Mouse (Mus musculus) cerebellum, adult 9-10 months (tissue): ENCODE results near the gene Noxo1.
"Not testable (repeated sequence)": the region's sequence is repeated elsewhere in the genome, so short reads cannot be mapped to it uniquely, and the experiment has no call there.

Source experiments
- DNase-seq: peaks from one replicate; pipeline ENCODE4 v3.0.0; 2022

Gene Noxo1

GRCm38 (mm10) chr17:24721383-24721955 is 25.4 kb downstream of the Noxo1 start:
- not testable (repeated sequence) for DNase-seq

DNA sequence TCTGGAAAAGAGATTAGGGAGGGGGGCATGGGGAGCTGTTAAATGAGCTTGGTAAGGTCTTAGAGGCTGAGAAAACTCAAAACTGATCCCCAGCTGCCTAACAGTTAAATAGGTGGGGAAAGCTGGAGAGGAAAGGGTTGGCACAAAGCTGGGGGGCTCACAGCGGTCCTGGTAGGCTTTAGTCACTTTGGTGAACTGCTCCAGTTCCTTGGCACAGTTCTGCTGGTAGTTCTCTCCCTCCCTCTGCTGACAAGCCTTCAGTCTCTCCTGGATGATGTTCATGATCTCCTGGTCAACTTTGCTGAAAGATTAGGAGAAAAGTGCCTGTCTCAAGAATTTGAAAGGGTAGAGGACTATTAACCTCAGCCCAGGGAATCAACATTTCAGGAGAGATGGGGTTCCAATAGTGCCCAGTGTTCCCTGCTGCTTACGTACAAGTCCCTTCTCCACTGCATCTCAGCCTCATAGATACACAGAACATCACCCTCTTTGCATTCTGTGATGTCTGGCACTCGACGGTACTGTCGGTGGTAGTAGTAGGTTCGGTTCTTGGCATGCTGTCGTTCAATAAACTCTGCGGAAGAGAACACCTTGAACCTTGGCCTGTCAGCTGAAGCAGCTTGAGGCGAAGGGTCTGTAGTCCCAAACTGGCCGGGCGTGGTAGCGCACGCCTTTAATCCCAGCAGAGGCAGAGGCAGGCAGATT is 26.3 kb downstream of the Noxo1 start:
- DNase-seq = no peak

DNA sequence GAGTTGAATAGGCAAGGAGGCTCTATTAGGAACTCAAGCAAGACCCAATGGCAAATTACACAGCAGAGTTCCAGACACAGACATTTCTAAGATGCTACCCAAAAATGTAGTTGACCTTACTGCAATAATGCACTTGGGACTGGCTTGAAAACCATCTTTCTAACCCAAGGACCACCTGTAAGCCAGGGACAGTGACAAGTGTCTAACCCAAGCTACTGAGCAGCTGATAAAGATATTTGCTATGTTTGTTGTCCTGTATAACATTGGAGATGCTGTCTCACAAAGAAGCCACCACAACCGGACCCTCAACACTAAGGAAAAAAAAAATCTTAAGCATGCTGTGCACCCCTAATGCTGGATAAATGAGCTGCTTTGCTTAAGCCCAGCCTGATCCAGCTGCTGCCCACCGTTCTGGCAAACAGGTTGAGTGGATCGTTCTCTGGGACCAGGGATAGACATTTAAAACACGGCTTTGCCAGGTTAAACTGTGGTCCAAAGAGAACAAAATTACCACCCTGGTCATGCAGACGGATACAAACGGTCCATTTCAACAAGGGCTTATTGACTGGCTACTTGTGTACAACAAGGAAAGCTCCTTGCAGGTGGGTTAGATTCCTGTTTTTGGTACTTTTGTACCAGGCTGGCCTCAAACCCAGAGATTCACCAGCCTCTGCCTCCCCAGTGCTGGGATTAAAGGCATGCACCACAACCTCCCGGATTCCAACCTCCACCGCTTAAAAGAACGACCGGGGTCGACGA is 27.3 kb downstream of the Noxo1 start:
- no peak for DNase-seq

- DNase-seq = no peak
These were observed 27.8 kb downstream of the Noxo1 start for GRCm38 (mm10) chr17:24723881-24724180.

- peak; percentile 97 for DNase-seq
These were observed 28.1 kb downstream of the Noxo1 start, which contains the start of gene Ndufb10 for GRCm38 (mm10) chr17:24724184-24724583. Gene Ndufb10, minus strand, starts transcription at chr17:24724478.

DNA sequence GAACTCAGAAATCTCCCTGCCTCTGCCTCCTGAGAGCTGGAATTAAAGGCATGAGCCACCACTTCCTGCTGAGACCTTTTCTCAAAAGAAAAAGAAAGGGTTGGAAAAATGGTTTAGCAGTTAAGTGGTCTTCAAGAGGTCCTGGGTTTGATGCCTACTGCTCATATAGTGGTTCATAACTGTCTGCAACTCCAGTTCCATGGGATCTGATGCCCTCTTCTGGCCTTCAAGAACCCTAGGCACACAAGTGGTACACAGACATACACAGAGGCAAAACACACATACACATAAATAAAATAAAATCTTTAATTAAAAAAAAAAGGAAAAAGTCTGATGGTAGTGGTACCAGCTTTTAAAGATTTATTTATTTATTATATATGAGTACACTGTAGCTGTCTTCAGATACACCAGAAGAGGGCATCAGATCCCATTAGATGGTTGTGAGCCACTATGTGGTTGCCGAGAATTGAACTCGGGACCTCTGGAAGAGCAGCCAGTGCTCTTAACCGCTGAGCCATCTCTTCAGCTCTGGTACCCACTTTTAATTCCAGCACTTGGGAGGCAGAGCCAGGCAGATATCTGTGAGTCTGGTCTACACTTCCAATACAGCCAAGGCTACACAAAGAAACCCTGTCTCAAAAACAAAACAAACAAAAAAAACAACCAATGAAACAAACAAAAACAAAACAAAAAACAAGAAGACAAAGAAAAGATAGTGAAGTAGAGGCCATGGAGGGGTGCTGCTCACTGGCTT is 29.8 kb downstream of the Noxo1 start:
- no peak for DNase-seq

GRCm38 (mm10) chr17:24727618-24728017 is 31.6 kb downstream of the Noxo1 start, which contains the start of gene Rpl3l:
Gene Rpl3l, plus strand, starts transcription at chr17:24727820.
- no peak for DNase-seq

DNA sequence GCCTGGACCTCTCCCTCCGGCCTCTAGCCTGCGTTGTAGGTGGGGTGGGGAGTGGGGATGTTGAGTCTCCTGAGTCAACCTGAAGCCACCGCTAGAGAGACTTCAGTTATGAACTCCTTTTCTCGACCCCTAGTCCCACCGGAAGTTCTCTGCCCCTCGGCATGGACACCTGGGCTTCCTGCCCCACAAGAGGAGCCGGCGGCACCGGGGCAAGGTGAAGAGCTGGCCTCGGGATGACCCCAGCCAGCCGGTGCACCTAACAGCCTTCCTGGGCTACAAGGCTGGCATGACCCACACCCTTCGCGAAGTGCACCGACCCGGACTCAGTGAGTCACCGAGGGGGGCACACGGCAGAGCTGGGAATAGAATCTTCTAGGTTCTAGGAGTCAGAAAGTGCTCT is 32.1 kb downstream of the Noxo1 start:
- DNase-seq = no peak

DNA sequence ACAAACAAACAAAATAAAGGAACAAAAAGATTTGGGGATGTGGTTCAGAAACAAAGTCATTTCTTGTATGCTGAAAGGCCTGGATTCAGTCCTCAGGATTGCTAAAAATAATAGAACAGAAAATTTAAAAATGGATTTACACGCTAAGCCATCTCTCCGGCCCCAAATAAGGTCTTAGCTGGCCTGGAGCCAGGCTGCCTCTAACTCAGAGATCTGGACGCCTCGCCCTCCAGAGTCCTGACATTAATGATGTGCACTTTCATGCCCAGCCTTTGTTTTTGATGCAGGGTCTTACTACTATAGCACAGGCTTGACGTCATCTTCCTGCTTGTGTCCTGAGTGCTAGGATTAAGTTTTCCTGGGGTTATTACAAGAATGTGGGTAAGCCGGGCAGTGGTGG is 33.0 kb downstream of the Noxo1 start:
- DNase-seq = no peak

GRCm38 (mm10) chr17:24730787-24731186 is 34.8 kb downstream of the Noxo1 start:
- no peak for DNase-seq

- DNase-seq = no peak
These were observed 36.4 kb downstream of the Noxo1 start for GRCm38 (mm10) chr17:24732233-24732935.

DNA sequence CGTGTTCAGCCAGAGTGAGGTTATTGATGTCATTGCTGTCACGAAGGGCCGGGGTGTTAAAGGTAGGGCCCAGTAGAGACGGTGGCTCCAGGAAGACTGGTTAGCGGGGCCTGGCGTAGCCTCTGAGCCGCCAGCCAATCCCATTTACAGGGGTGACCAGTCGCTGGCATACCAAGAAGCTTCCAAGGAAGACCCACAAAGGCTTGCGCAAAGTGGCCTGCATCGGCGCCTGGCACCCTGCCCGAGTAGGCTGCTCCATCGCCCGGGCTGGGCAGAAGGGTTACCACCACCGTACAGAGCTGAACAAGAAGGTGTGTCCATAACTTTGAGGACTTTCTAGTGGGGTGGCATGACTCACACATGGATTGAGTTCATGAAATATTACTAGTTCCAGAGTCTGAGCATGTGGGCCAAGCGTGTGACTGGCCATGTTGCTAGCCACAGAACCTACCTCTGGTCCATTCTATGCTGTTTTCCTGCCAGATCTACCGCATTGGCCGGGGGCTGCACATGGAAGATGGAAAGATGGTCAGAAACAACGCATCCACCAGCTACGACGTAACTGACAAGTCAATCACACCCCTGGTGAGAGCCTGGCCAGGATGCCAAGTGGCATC is 37.5 kb downstream of the Noxo1 start:
- no peak for DNase-seq

DNA sequence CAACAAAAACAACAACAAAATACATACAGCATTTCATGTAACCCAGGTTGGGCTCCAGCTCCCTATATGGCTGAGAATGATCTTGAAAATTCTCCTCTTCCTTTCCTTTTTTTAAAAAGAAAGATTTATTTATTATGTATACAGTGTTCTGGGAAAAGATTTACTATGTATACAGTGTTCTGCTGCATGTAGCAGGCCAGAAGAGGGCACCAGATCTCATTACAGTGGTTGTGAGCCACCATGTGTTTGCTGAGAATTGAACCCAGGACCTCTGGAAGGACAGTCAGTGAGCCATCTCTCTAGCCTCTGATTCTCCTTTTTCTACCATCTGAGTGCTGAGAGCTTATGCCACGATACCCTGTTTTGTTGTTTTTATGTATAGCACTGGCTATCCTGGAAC is 38.5 kb downstream of the Noxo1 start:
- DNase-seq = no peak

DNA sequence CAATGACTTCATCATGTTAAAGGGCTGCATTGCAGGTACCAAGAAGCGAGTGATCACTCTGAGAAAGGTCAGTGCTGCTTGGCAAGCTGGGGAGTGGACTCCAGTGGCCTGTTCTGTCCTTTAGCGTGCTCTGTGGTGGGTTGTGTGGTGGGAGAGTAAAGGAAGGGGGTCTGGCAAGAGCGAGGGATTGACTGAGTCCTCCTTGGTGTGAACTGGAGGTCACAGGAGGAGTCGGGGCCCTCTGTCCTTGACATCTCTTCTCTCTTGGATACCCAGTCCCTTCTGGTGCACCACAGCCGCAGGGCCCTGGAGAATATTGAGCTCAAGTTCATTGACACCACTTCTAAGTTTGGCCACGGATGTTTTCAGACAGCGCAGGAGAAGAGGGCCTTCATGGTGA is 39.4 kb downstream of the Noxo1 start:
- no peak for DNase-seq

- DNase-seq = peak; percentile 96
These were observed 40.5 kb downstream of the Noxo1 start, which contains the start of gene Msrb1 for GRCm38 (mm10) chr17:24736330-24737051. Gene Msrb1, plus strand, starts transcription at chr17:24736642.

- DNase-seq = no peak
These were observed 41.2 kb downstream of the Noxo1 start for GRCm38 (mm10) chr17:24737135-24737810.

GRCm38 (mm10) chr17:24738238-24738637 is 42.2 kb downstream of the Noxo1 start:
- DNase-seq = no peak

GRCm38 (mm10) chr17:24739926-24740325 is 43.9 kb downstream of the Noxo1 start:
- DNase-seq = no peak

GRCm38 (mm10) chr17:24742307-24742706 is 46.3 kb downstream of the Noxo1 start:
- no peak for DNase-seq

DNA sequence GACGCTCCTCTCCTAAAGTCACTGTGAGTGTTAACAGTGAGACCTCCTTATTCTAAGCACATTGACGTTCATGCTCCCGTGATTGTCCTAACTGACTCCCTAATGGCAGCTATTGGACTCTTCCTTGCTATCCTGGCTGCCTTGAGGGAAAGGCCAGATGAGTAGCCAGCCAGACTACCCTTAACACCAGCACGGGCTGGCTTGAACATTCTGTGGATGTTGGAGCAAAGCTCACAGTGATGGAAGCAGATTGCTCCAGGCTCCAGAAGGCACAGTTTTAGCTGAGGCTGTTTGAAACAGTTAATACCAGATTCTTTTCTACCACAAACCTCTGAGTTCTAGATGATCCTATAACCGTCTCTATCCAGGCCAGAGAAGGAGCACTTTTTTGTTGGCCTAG is 47.9 kb downstream of the Noxo1 start:
- no peak for DNase-seq

DNA sequence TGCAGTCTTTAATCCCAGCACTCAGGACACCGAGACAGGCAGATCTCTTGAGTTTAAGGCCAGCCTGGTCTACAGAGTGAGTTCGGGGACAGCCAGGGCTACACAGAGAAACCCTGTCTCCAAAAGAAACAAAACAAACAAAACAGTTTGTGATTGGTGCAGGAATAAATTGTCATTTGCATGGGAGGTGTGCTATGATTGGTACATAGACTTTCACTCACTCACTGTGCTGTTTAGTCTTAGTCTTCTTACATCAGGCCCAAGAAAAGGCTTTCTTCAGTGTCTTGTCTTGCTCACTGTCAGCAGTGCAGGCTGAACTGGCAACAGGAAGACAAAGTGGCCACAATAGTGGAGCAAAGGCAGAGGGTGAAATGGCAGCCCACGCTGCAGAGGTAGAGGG is 48.3 kb downstream of the Noxo1 start:
- DNase-seq = no peak
